Mouse (Mus musculus) mature B cell (primary cell): ENCODE data around the gene Gm6169.
"Not testable (repeated sequence)": the region's sequence is repeated elsewhere in the genome, so short reads cannot be mapped to it uniquely, and the experiment has no call there.

ENCODE experiments used
- in situ Hi-C: fragments of 300-500 bp; cut with MboI; formaldehyde crosslinking; loops from 2 replicates; pipeline ENCODE4 v1.14.3; 2019

Gene Gm6169

GRCm38 (mm10) chr13:97099187-97099852 lies at the start of gene Gm6169:
Gene Gm6169, minus strand, starts transcription at chr13:97099237.
- in situ Hi-C loops, result no loop called here

GRCm38 (mm10) chr13:97145834-97146233 lies 46.8 kb upstream of the Gm6169 start:
- in situ Hi-C loops, result no loop called here

GRCm38 (mm10) chr13:97142321-97142720 lies 43.3 kb upstream of the Gm6169 start:
- in situ Hi-C loops, result no loop called here

GRCm38 (mm10) chr13:97138404-97138931 lies 39.4 kb upstream of the Gm6169 start:
- in situ Hi-C loops, result not testable (repeated sequence)

GRCm38 (mm10) chr13:97137466-97138400 lies 38.7 kb upstream of the Gm6169 start, which contains the start of the genes Gfm2 and Nsa2:
Gene Gfm2, plus strand, starts transcription at chr13:97137937.
Gene Nsa2, minus strand, starts transcription at chr13:97137937.
- in situ Hi-C loops, result no loop called here

GRCm38 (mm10) chr13:97130413-97130812 lies 31.4 kb upstream of the Gm6169 start:
- in situ Hi-C loops, result not testable (repeated sequence)

- in situ Hi-C loops, result not testable (repeated sequence)
These were observed 30.6 kb upstream of the Gm6169 start for GRCm38 (mm10) chr13:97129654-97130053.

- in situ Hi-C loops, result no loop called here
These were observed 22.3 kb upstream of the Gm6169 start for GRCm38 (mm10) chr13:97121341-97121740.

GRCm38 (mm10) chr13:97109046-97109445 lies 10.0 kb upstream of the Gm6169 start:
- in situ Hi-C loops, result no loop called here

- in situ Hi-C loops, result not testable (repeated sequence)
These were observed 8.7 kb upstream of the Gm6169 start for GRCm38 (mm10) chr13:97107721-97108120.

GRCm38 (mm10) chr13:97104996-97105395 lies 6.0 kb upstream of the Gm6169 start:
- in situ Hi-C loops, result no loop called here

GRCm38 (mm10) chr13:97095726-97096125 lies 3.3 kb downstream of the Gm6169 start:
- in situ Hi-C loops, result no loop called here

- in situ Hi-C loops, result no loop called here
These were observed 10.9 kb downstream of the Gm6169 start for GRCm38 (mm10) chr13:97088183-97088582.

GRCm38 (mm10) chr13:97087421-97087820 lies 11.6 kb downstream of the Gm6169 start:
- in situ Hi-C loops, result no loop called here

GRCm38 (mm10) chr13:97086316-97086715 lies 12.7 kb downstream of the Gm6169 start:
- in situ Hi-C loops, result no loop called here

GRCm38 (mm10) chr13:97082432-97082831 lies 16.6 kb downstream of the Gm6169 start:
- in situ Hi-C loops, result no loop called here

GRCm38 (mm10) chr13:97080615-97081014 lies 18.4 kb downstream of the Gm6169 start:
- in situ Hi-C loops, result no loop called here

GRCm38 (mm10) chr13:97080201-97080600 lies 18.8 kb downstream of the Gm6169 start:
- in situ Hi-C loops, result no loop called here

GRCm38 (mm10) chr13:97077556-97077955 lies 21.5 kb downstream of the Gm6169 start:
- in situ Hi-C loops, result no loop called here

- in situ Hi-C loops, result no loop called here
These were observed 25.5 kb downstream of the Gm6169 start for GRCm38 (mm10) chr13:97073497-97073896.

GRCm38 (mm10) chr13:97071626-97072241 lies 27.3 kb downstream of the Gm6169 start:
- in situ Hi-C loops, result no loop called here
